Mouse (Mus musculus) erythroblast, embryonic 14.5 days (primary cell): Measurements from ENCODE around the gene Zfp341.

Source experiments
- GATA1 ChIP-seq: IDR thresholded peaks from 2 replicates; pipeline ENCODE4 v1.6.1; 2012; ENCODE audit warnings: low read length, inconsistent platforms, mixed read lengths
- TAL1 ChIP-seq: IDR thresholded peaks from 3 replicates; pipeline ENCODE4 v1.6.1; 2012; ENCODE audit warnings: low read length, inconsistent platforms, mixed read lengths

- TF ChIP-seq TAL1 (no peak), GATA1 (no peak)
These were observed 12.5 kb upstream of the Zfp341 start for GRCm38 (mm10) chr2:154600586-154600985.
